Comparison of ENCODE assay signal across 9 mouse cellular contexts in the genomic region with DNA sequence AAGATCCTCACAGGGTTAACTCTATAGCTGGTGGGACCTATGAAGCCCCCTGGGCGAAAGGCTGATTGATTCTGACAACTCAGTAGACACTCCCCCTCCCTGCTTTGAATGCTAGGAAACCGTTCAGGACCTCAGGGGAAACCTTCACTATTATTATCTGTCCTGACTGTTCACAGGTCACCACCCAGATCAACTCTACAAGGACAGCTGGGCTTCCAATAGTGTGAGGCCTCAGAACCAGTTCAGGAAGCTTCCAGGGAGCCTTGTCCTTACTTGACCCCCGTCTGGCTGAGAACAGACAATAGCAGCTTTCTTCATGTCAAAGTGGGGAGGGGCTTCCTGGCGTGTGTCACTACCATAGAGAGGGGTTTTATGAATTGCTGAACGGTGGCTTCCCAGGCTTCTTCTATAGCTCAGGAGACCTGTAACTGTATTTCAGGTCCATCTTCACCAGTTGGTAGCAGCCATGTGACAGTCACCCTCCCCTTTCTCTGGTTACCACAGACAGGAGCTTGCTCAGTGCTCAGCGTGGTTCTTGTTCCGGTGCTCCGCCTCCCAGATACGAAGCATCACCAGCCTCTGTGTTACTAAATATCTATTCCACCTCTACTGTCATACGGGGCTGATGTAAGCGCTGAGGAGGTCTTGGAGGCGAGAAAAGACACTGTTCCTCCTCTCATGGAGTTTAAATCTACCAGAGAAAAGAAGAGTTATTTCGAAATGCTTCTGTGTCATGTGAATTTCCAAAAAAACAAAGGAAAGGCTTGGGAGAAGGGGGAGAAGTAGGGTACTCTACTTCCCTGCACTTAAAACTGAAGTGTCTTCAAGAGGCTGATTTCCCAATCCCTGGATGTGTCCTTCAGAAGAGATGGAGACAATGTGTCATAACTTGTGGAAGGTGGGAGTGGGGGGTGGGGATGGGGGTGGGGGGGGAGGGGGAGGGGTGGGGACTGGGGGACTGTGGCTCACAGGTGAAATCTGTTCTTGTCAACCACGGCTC.
DNase-seq lines count a peak whose midpoint lies in the region; ATAC-seq lines count a peak whose summit lies in the region.
"Had no signal": no experiment of that assay in that cellular context is flagged by ENCODE, and none has a peak within 500 bp of the region (broad histone marks: within the 10 kb centered on the region; RNA-seq: fewer than 3 reads in every experiment).

No protein-coding gene starts in this region.

- peaks cover 13% of the 10 kb centered on the region for H3K4me1 ChIP-seq in lung, embryonic 16.5 days (replicated peaks; ENCODE audit: control insufficient read depth, insufficient read depth, low read length)
- H3K4me1 ChIP-seq in neural tube, embryonic 14.5 days (ENCODE audit: control insufficient read depth, insufficient read depth, low read length) = peaks cover 7% of the 10 kb centered on the region; the same call in 1 of the 2 replicates

- WGBS in lung, embryonic 16.5 days = 19% methylated on average over 14 of the region's 14 CpGs
- 25% methylated on average over 14 of the region's 14 CpGs for WGBS in neural tube, embryonic 14.5 days

- DNase-seq in frontal cortex, adult 2 months (ENCODE audit: extremely low spot score in 1 of 2, low spot score in 1 of 2) = peak; percentile 7 to 52
- DNase-seq in frontal cortex, postnatal 25 days (ENCODE audit: low spot score in 2 of 2) = no peak
- DNase-seq in brain, adult 2 months (ENCODE audit: low read depth, low spot score) = peak; percentile 78
- DNase-seq in heart, adult 8-10 months (ENCODE audit: low spot score) = peak; percentile 83
- DNase-seq in kidney, adult 18-20 months = peak; percentile 41
- no peak for DNase-seq in ovary, postnatal 10 days (ENCODE audit: low spot score)

- no peak overlapping the region for H3K9ac ChIP-seq in lung, embryonic 16.5 days (ENCODE audit: low read length)
- H3K9ac ChIP-seq in neural tube, embryonic 14.5 days (replicated peaks; ENCODE audit: low read depth, low read length) = 0 out of 2 replicates have a peak overlapping the region, but pooled peaks have one; percentile 7

- H3K4me3 ChIP-seq in lung, embryonic 16.5 days (ENCODE audit: low read length) = peak overlapping the region; percentile 1; the same call in 1 of the 2 replicates
- H3K4me3 ChIP-seq in neural tube, embryonic 14.5 days (ENCODE audit: low read depth, low read length) = no peak overlapping the region

- no peaks in the 10 kb centered on the region for H3K9me3 ChIP-seq in lung, embryonic 16.5 days (ENCODE audit: control insufficient read depth, low read length)
- no peaks in the 10 kb centered on the region for H3K9me3 ChIP-seq in neural tube, embryonic 14.5 days (ENCODE audit: control insufficient read depth, low read length)
- H3K9me3 ChIP-seq: G1E had no signal

- H3K27me3 ChIP-seq in lung, embryonic 16.5 days (ENCODE audit: control insufficient read depth, insufficient read depth, low read depth, low read length) = no peaks in the 10 kb centered on the region
- H3K27me3 ChIP-seq in neural tube, embryonic 14.5 days (ENCODE audit: control insufficient read depth, insufficient read depth, low read length) = no peaks in the 10 kb centered on the region

- no peaks in the 10 kb centered on the region for H3K36me3 ChIP-seq in lung, embryonic 16.5 days (ENCODE audit: control insufficient read depth, insufficient read depth, low read length)
- H3K36me3 ChIP-seq in neural tube, embryonic 14.5 days (ENCODE audit: control insufficient read depth, insufficient read depth, low read length) = no peaks in the 10 kb centered on the region
- H3K36me3 ChIP-seq: G1E had no signal

- peak; percentile 74 for ATAC-seq in lung, embryonic 16.5 days (ENCODE audit: low read depth)
- ATAC-seq in neural tube, embryonic 14.5 days (ENCODE audit: low read depth) = peak; percentile 41; the same call in 1 of the 2 replicates

- peak overlapping the region; percentile 15; the same call in 1 of the 2 replicates for H3K27ac ChIP-seq in lung, embryonic 16.5 days (ENCODE audit: low read length)
- no peak overlapping the region for H3K27ac ChIP-seq in neural tube, embryonic 14.5 days (ENCODE audit: low read depth, low read length)

- peak overlapping the region; percentile 34 for H3K4me2 ChIP-seq in lung, embryonic 16.5 days (ENCODE audit: low read depth, low read length)
- H3K4me2 ChIP-seq in neural tube, embryonic 14.5 days (ENCODE audit: low read depth, low read length) = peak overlapping the region; percentile 19; the same call in 1 of the 2 replicates

Comparison
In these comparisons a context has a peak if more than half of its experiments do, and no peak if none do; other contexts are left out.
1. DNase-seq: peak in frontal cortex, adult 2 months (2 of 2), brain, adult 2 months (single experiment), heart, adult 8-10 months (single experiment) and kidney, adult 18-20 months (single experiment); none in frontal cortex, postnatal 25 days (0 of 2) and ovary, postnatal 10 days (single experiment).